Mouse (Mus musculus) heart, postnatal 10 days (tissue): Measurements from ENCODE around the gene Net1. TPM values are rescaled to one million over a fixed set of nuclear protein-coding genes. Genes with fewer than 3 reads are reported as not detected.
"Not testable (repeated sequence)": the region's sequence is repeated elsewhere in the genome, so short reads cannot be mapped to it uniquely, and the experiment has no call there.

Source experiments
- DNase-seq, 2 experiments: peaks; one replicate each; pipeline ENCODE4 v3.0.0; 2021
- intact Hi-C: fragments of 180-260 bp; cut with DNase I; formaldehyde crosslinking; loops from one replicate; pipeline ENCODE4 v1.15.1; 2025
- total RNA-seq, 2 experiments: library from RNA; stranded (reverse); gene quantifications; 2 replicates each; pipeline ENCODE4 v1.2.3; 2021

Net1 gene
- total RNA-seq: 10 to 100 TPM; 37.4 to 41.6 TPM

DNA sequence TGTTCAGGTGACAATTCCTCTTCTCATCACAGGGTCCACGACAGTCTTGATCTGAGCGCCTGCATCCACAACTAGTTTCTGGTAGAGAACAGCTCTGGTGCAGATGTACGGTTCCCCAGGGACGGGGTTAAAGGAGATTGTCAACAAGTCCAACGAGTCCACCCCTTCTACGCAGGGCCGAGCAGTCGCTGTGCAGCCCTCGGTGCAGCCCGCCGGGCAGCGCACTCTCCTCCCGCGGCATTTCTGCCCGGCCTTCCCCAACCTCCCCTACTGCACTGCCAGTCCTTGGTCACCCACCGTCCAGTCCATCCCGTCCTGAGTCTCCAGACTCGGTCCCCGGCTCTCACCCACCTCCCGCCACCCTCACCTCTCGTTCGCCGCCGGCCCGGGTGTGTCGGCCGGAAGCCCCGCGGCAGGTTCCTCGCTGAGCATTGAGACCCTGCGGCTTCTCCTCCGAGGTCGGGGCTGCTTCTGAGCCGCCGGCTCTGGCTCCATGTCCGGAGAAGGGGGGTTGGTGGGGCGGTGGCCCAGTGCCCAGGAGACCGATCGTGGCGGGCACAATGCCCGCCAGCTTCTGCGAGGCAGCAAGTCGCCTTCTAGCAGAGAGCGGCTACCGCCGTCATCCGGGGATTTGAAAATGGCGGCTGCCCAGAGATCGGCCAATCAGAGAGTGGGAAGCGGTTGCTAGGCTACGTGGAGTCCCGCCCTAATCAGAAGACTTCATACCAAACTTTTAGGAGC is at the start of gene Net1, which contains the start of gene Tubal3:
TSS of gene Net1 (minus strand) at position 650 of the 741 bp plus-strand sequence.
TSS of gene Tubal3 (plus strand) at position 704 of the 741 bp plus-strand sequence.
- intact Hi-C loops: no loop called here
- peak; percentile 93 to 95 for DNase-seq

DNA sequence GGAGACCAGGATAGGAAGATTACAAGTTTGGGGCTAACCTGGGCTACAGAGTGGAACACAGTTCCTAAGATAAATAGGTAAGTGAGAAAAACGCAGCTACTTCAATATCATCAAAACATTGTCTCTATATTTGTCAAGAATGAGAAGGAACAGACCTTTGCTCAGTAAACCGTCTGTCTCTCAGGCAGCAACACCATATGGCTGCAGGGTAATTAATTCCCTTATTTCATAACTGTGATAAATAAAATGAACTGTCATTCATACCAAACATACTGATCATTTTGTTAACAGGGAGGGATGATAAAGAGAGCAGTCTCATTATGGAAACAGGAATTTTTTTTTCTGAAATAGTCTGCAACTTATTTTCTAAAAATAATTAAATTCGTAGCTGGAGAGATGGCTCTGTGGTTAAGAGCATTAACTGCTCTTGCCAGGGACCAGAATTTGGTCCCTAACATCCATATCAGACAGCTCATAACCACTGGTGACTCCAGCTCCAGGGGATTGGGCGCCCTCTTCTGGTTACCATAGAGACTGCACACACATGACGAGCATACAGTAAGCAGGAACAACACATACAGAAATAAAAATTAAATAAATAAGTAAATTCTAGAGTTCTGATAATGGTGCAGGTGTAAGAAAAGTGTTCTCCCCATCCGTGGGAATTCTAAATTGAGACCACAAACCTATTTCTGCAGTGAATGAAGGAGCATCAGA is 33.3 kb upstream of the Net1 start:
- no peak for DNase-seq
- intact Hi-C loops: no loop called here

GRCm38 (mm10) chr13:3949477-3949876 is 31.5 kb upstream of the Net1 start:
- intact Hi-C loops: no loop called here

DNA sequence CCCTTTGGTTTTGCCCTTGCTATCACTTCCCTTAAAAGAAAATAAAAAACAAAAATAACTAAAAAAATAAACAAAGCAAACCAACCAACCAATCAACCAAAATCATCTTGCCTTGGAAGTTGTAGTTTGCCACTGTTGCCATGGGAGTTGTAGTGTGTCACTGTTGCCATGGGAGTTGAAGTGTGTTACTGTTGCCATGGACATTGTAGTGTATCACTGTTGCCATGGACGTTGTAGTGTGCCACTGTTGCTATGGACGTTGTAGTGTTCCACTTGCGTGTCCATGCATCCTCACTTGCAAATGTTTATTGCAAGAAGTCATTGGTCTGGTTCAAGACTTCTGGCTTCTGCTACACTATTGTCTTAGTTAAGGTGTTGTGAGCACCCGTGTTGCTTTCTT is 29.2 kb upstream of the Net1 start:
- no peak for DNase-seq
- intact Hi-C loops: no loop called here

More at GRCm38 (mm10) chr13:3949477-3949876, 31.5 kb upstream of the Net1 start:
- DNase-seq: no peak

DNA sequence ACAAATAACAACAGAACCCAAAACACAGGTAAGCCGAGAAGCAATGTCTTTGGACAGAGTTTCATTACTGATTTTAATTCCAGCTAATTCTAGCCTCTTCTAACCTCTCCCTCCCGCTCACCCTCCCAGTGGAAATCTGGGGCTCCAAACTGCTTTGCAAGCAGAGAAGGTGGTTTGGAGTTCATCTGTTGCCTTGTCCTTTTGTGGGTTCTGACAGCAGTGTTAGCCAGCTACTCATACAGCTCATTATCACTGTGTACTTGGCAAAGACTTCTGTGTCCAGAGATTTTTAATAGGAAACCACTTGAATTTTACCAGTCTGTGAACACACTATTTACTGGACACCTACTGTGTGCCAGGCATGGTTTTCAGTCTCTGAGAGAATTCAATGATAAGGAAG is 27.2 kb upstream of the Net1 start, which contains the start of gene Ucn3:
TSS of gene Ucn3 (minus strand) at position 101 of the 400 bp plus-strand sequence.
- intact Hi-C loops: no loop called here
- no peak for DNase-seq

GRCm38 (mm10) chr13:3944699-3945098 is 26.7 kb upstream of the Net1 start:
- no peak for DNase-seq
- intact Hi-C loops: no loop called here

- intact Hi-C loops: no loop called here
- DNase-seq: no peak
Measured at GRCm38 (mm10) chr13:3926046-3926445, 8.0 kb upstream of the Net1 start.

DNA sequence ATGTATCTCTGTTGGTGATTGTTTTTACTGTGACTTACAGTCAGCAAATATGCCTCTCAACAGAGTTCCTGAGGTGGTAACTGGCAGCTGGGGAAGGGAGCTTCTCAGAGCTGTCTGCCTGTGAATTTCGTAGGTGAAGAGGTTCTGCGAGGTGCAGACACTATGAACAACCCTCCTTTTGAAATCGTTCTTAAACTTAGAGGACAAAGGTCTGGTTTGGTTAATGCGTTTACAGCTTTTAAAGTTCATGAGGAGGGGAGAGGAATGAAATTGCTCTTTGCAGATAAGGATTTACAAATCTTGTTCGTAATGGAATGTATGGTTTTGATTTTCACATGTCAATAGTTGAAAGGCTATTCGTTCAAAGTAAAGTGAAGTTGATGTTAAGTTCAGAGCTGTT is 7.6 kb upstream of the Net1 start:
- intact Hi-C loops: no loop called here
- no peak for DNase-seq

DNA sequence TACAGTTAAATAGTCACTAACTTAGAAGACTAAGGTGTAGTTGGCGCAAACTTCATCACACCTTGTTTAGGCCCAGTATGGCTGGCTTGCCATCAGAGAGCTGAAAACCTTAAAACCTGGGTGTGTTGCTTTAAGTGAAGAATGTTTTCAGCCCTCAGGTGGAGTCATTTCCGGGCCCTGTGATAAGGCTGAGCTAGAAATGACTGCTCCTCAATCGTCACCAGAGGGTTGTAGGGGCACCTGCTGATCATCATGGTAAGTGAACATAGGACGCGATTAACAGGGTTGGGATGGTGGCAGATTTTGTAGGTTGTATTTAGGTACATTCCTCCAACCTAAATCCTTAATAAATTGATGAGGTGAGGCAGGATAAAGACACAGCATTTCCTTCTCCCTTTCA is 6.5 kb upstream of the Net1 start:
- DNase-seq: no peak
- intact Hi-C loops: no loop called here

DNA sequence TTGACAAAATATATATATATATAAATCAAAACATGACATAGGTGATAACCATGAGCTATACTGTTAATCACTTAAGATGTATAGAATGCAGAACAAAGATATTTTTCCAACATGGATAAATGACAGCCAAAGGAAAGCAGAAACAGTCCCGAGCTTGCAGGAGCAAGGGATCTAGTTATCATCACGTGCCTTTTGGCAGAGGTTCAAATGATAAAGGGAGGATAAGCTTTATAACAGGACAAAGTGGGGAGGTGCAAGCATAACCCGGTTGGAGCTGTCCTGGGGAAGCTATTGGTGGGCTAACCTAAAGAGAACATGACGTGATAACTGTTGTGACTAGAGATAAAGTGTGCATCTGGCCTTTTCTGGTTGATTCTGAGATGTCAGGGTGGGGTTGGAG is 4.5 kb downstream of the Net1 start:
- intact Hi-C loops: no loop called here
- DNase-seq: no peak

GRCm38 (mm10) chr13:3910356-3910755 is 7.7 kb downstream of the Net1 start:
- DNase-seq: no peak
- intact Hi-C loops: no loop called here

- intact Hi-C loops: no loop called here
- DNase-seq: no peak
Measured at GRCm38 (mm10) chr13:3908262-3908661, 9.8 kb downstream of the Net1 start.

DNA sequence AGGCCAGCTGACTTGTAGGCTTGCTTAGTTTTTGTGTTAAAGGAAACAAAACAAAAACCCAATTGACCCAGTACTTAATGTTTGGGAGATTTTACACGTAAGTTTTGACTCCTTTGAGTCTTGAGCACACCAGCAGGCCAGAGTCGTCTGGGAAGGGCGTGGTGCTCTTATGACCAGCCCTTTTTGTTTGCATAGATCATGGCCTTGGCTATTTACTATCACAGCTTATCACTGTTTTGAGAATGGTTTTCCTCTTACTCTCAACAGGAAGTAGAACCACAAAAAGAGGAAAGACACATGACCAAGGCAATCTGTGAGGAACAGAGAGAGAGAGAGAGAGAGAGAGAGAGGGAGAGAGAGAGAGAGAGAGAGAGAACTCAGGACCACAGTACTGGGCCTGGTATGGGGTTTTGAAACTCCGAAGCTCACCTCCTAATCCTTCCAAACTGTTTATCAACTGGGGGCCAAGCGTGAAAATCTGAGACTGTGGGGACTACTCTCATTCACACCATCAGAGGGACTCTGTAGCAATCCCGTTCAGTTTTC is 10.8 kb downstream of the Net1 start:
- intact Hi-C loops: no loop called here
- no peak for DNase-seq

GRCm38 (mm10) chr13:3899301-3899700 is 18.7 kb downstream of the Net1 start:
- no peak for DNase-seq
- intact Hi-C loops: loop anchor here (5.0 kb wide), 2 partner anchors 103 to 492 kb away; no protein-coding TSS in a partner anchor

GRCm38 (mm10) chr13:3898202-3898601 is 19.8 kb downstream of the Net1 start:
- intact Hi-C loops: loop anchor here (5.0 kb wide), 2 partner anchors 104 to 491 kb away; no protein-coding TSS in a partner anchor

GRCm38 (mm10) chr13:3896913-3897312 is 21.1 kb downstream of the Net1 start:
- peak; percentile 80 to 82 for DNase-seq
- intact Hi-C loops: loop anchor here (1.0 to 5.0 kb wide), 3 partner anchors 105 to 490 kb away; no protein-coding TSS in a partner anchor

More at GRCm38 (mm10) chr13:3898202-3898601, 19.8 kb downstream of the Net1 start:
- not testable (repeated sequence) for DNase-seq

DNA sequence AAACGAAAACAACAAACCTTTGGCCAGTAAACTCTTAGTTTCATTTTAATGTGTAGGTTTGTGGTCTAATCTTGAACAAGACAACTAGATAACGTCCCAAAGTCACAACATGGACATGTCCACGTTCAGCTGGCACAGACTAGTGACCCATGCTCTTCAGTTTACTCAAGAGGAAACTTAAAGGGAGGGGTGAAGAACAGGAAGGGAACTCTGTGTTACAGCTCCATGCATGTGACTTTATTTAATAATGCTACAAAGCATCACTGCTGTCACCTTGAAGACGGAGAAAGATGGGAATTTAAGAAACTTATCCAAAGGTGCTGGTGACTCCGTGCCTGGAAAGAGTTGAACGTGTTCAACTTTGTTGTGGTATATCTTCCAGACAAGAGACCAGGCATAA is 22.0 kb downstream of the Net1 start:
- no peak for DNase-seq
- intact Hi-C loops: loop anchor here (5.0 kb wide), 2 partner anchors 106 to 489 kb away; no protein-coding TSS in a partner anchor

DNA sequence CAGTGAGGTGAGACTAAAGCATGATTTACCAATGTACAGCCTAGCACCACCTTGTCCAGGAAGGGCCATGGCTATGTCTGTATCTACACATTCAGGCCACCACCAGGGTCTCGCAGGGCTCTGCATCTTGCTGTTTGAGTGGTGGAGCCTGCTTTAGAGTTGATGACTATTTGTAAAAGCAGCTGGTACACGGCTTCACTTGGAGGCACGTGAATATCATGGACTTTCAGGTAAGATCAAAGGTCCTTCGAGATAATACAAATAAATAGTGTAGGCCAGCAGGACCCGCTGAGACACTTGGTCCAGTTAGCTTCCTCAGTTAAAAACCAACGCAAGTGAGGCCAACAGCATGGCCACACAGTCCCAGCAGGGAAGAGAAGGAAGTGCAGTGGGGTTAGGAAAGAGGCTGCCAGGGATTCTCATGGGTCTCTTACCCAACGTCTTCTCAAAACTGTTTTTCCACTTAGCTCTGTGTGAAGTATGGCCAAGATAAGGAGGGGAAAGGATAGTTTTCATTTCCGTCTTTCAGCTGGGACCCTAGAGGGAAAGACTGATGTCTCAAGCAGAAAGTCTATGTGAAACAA is 22.5 kb downstream of the Net1 start:
- DNase-seq: no peak
- intact Hi-C loops: loop anchor here (5.0 kb wide), 2 partner anchors 107 to 488 kb away; no protein-coding TSS in a partner anchor

DNA sequence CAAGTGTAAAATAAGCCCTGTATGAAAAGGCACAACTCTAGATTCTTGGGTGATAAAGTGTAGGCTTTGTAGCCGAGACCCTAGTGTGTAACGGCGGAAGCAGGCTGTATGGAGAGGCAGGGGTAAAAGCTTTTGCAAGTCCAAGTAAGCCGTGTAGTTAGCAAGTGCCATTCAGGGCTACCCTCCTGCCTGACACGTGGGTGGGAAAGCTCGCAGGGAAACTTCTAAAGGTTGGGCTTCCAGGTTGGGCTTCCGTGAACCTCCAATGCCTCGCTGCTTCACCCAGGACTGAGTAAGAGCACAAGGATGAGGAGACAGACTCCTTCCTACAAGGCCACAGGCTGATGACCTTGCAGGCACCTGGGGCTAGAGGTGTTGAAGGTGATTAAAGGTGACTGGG is 23.5 kb downstream of the Net1 start:
- intact Hi-C loops: no loop called here
- no peak for DNase-seq

DNA sequence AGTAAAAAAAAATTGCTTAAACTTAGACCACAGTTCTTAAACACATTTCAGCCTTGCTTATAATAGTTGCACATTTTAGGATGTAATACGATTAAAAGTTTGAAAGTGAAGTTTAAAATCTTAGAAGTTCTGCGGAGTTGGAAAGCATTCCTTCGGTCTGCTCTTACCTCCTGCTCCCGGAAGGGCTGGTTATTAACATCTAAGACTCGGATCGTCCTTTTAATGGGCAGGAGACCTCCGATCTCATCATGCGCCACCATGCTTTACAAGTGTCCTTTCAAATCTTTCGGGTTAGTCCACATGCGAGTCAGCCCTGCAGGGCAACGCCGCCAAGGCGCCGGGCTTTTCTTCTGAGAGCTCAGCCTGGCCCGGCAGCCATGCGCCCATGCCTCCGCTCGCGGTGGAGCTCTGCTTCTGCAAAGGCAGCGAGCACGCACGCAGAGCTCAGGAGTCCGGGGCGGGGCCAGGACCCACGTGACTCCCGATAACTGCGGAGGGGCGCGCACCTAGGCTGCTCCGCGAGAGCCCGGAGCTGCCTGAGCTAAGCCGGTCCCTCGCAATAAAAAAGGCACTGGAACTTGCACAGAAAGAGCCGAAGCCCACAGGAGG is 24.8 kb downstream of the Net1 start:
- peak; percentile 89 to 93 for DNase-seq
- intact Hi-C loops: no loop called here
